Mouse (Mus musculus) lung, adult 2 months (tissue): ENCODE data around the gene Wipf1.
A peak's percentile ranks its signal among the peaks of the same experiment; 100 is the strongest.

ENCODE experiments used
- CTCF ChIP-seq: fragments of 200-500 bp; IDR thresholded peaks from 2 replicates; pipeline ENCODE4 v1.5.1; 2011; ENCODE audit warnings: mild to moderate bottlenecking, low read length, control low read depth; ENCODE audit not compliant: insufficient read depth
- POLR2A ChIP-seq: fragments of 200-500 bp; IDR thresholded peaks from 2 replicates; pipeline ENCODE4 v1.6.1; 2011; ENCODE audit warnings: low read depth, mild to moderate bottlenecking, control low read depth, low read length, borderline replicate concordance; ENCODE audit errors: extremely low read depth

DNA sequence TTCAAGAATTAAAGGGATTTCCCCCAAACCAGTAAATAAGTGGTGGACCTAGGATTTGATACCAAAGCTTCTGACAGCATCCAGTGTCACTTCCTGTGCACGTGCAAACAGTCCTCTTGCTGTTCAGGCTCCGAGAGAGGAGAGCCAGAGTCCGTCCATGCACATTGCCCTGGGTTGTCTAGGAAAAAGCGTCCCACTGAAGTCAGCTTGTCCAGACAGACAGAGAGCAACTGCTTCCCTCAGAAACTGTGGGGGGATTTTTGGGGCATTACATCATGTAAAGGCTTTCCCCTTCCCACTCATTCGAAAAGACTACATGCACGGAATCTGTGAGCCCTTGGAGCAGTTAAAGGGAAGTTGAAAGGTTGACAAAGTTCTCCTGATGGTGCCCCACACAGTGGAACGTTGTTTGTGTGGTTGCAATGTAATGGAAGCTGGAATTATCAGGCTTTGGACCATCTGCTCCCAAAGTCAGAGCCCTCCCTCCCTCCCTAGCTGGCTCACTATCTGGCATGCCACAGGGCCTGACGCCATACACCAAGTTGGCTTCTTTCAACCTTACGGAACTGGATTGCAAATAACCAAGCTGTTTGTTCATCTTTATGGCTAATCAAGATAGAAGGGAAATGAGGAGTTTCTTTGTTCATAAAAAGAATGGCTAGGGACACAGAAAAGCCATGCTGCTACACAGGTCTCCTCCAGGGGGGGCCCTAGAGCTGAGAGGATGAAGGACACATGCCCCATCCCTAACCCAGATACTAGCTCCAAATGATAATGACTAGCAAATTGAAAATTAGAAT, 37.9 kb downstream of the Wipf1 start:
- TF ChIP-seq CTCF, result peak; percentile 73
- TF ChIP-seq POLR2A, result no peak
